Mouse (Mus musculus) T-helper 2 cell (primary cell): ENCODE data around the gene Ddr1.

Experiments used
- in situ Hi-C: fragments of 300-600 bp; cut with MboI, MseI; formaldehyde crosslinking; loops from one replicate; pipeline ENCODE4 v1.15.1; 2025; ENCODE audit warnings: high pct_unique_total_duplicates

Ddr1 gene

DNA sequence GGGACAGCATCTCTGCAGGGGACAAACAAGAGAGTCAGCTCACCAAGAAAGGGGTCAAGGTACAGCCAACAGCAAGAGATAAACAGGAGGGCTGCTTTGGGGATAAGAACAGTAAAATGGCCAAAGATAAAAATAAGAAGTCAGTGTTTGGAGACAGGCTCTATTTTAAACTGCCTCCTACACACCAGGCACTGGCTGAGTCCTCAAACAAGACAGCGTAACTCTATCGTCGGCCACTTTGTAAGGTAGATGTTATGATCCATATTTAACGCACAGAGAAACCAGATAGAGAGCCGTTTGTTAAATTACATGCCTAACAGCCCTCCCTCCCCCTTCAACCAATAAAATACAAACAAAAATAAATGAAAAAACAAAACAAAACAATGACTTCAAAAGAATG is 10.5 kb downstream of the Ddr1 start:
- in situ Hi-C loops, result no loop called here

DNA sequence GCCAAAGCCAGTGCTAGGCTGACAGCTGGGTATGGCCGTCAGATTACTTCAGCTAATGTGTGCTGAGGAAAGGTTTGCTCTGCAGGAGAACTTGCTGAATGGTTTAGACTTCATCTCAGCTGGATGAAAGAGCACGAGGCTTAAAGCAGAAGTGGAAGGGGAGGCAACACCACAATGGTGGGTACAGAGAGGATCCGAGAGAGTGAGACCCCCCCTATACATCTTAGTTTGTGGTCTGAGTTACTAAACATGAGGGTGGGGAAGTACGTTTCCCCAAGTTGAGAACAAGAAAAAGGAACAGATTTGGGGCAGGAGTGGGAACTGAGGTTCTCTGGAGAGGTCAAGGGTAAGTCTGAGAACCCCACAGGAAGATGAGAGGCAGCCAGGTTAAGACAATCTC is 12.1 kb downstream of the Ddr1 start:
- in situ Hi-C loops, result no loop called here

DNA sequence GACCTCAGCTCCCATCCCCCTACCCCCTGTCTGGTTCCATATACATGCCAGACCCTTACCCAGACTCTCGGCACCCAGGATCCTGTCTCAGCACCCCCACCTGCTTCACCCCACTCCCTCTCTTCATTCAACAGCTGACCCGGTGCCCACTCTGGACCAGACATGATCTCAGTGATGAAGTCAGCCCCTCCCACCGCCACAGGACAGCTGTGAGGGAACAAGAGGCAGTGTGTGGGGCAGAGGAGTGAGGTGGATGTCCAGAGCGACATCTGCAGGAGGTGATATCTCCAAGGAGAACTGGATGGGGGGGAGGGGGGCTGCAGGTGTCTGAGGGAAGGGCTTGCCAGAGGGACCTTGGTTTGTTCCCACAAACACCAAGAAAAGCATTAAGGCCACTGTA is 12.6 kb downstream of the Ddr1 start:
- in situ Hi-C loops, result no loop called here

- in situ Hi-C loops, result no loop called here
Measured at GRCm38 (mm10) chr17:35689936-35690645, 14.3 kb downstream of the Ddr1 start.

GRCm38 (mm10) chr17:35688347-35689175 is 15.9 kb downstream of the Ddr1 start:
- in situ Hi-C loops, result no loop called here

- in situ Hi-C loops, result no loop called here
Measured at GRCm38 (mm10) chr17:35685061-35685460, 19.4 kb downstream of the Ddr1 start.

DNA sequence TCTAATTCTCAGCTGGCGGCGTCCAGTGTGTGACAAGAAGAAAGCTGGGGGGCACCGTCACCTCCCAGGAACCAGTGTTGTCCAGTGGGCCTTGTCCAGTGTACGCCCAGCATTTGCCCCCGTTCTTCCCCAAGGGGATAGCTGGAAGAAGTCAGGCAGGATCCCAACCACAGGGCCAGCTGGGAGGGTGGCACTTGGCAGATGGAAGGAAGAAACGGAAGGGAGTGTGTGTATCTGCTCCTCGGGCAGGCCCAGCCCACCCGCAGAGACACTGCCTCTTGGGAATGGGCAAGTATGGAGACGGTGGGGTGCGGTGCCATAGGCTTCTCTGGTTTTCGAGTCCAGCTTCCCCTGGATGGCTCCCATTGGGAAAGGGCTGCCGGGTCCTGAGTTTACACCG is 22.4 kb downstream of the Ddr1 start:
- in situ Hi-C loops, result no loop called here

DNA sequence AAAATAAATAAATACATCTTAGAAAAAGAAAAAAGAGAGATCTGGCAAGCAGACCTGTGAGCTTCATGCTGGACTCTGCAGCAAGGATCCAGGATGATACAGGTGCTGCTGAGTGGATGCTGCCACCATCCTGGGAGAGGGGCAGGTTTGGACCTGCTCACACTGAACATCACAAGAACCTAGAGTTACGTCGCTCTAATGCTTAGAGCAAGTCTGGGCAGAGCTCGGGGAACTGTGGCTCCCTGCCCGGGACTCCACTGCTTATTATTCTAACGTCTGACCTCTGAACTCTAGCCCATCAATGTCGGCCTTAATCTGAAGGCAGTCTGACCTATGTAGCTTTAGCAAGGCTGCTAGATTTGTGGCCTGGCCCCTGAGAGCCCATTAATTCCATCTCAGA is 23.8 kb downstream of the Ddr1 start:
- in situ Hi-C loops, result no loop called here

DNA sequence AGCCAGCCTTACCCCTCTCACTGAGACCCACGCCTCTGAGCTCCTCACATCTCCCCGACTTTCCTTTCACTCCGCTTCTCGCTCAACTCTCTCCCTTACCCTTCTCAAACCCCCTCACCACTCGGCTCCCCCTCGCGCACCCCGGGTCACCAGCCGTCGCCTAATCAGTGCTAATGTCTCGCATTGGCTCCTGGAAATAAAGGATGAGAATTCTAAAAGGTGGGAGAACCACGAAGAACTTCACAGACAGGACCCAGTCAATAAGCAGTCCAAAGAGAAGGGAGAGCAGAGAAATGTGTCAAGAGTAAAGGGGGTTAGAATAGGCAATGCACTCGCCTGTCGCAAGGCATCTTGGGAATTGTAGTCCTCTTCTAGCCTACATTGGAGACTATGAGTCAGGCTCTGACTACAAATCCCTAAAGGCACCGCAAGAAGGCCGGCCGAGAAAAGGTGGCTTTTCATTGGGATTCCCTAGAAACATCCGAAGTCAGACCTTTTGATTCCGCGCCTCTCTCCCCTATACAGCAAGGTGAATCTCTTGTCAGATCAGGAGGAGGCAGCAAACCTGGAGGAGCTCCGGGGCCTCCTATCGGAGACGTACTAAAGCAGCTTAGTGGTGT is 30.9 kb downstream of the Ddr1 start, which contains the start of gene Gtf2h4:
TSS of gene Gtf2h4 (minus strand) at position 324 of the 620 bp plus-strand sequence.
- in situ Hi-C loops, result loop anchor here (5.0 kb wide), 1 partner anchor 34 kb away; no protein-coding TSS in a partner anchor

DNA sequence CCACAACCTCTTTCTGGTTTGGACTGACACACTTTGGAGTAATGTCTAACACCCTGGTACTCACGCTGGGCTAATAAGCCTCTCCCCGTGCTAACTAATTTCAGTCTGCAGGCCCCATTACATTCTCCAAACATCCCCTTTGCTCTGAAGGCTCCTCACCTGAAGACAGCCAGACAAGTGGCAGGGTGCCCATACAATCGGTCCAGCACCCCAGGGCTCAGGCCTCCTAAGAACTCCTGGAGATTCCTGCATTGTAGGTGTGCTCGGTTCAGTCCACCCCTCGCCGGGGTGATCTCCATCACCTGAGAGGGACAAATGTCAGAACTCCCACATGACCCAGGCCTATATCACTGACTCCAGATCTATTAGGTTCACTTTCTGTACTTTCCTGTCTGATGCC is 31.9 kb downstream of the Ddr1 start:
- in situ Hi-C loops, result loop anchor here (5.0 kb wide), 1 partner anchor 35 kb away; no protein-coding TSS in a partner anchor

DNA sequence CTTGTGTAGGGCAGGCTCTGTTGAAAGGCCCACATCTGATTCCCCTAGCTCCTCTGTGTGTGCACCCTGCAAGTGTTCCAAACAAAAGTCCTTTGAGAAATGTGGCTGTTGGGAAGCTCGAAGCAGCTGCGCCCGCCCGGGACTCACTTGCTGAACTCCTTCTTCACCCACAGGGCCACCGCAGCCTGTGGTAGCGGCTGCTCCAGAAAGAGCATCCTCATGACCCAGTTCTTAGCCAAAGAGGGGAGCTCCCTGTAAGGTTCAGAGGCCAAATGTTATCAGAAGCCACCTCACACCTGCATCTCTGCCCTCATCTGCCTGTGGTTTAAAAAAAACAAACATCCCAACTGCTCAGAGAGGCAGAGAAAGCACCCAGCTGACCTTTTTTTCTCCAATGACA is 32.6 kb downstream of the Ddr1 start:
- in situ Hi-C loops, result loop anchor here (5.0 kb wide), 1 partner anchor 35 kb away; no protein-coding TSS in a partner anchor

- in situ Hi-C loops, result loop anchor here (5.0 kb wide), 1 partner anchor 38 kb away; no protein-coding TSS in a partner anchor
Measured at GRCm38 (mm10) chr17:35669731-35670130, 34.7 kb downstream of the Ddr1 start.

- in situ Hi-C loops, result no loop called here
Measured at GRCm38 (mm10) chr17:35667334-35668065, 36.9 kb downstream of the Ddr1 start, which contains the start of gene Vars2. Gene Vars2, minus strand, starts transcription at chr17:35667592.

DNA sequence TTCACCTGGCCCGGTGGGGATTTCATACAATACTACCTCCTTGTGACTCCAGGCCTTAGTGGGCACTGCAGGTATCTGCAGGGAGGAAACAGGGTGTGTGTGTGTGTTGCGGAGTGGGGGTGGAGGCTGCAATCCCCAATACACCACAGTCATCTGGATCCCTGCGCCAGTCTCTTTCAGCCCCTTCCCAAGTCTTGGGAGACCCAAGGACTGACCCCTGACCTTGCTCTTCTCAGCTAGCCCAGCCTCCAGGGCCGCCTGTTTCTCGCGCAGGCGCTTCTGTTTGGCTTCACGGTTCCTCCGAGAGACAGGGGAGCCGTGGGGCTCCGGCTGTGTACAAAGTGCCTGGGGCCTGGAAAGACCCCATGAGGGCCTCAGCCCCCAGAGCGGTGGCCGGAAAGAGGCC is 37.6 kb downstream of the Ddr1 start:
- in situ Hi-C loops, result no loop called here

GRCm38 (mm10) chr17:35665957-35666515 is 38.4 kb downstream of the Ddr1 start:
- in situ Hi-C loops, result no loop called here

- in situ Hi-C loops, result no loop called here
Measured at GRCm38 (mm10) chr17:35653086-35653485, 51.3 kb downstream of the Ddr1 start.

DNA sequence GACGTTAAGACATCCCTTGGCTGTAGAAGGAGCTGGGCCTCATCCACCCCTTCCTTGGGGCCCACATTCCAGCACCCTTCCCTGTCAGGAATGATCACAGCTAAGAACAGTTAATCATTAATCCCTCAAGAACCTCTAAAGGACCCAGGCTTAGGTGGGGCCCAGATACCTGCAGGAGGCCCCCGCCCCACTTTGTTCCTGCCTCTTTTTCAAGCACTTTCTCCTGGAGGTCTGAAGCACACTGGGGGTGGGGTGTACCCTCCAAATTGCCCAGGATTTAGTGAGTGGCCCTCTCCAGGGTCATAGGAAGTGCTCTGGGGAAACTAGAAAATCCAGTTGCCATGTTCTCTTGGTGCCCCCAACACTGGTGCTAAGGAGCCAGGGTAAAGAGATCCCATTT is 55.0 kb downstream of the Ddr1 start:
- in situ Hi-C loops, result no loop called here

DNA sequence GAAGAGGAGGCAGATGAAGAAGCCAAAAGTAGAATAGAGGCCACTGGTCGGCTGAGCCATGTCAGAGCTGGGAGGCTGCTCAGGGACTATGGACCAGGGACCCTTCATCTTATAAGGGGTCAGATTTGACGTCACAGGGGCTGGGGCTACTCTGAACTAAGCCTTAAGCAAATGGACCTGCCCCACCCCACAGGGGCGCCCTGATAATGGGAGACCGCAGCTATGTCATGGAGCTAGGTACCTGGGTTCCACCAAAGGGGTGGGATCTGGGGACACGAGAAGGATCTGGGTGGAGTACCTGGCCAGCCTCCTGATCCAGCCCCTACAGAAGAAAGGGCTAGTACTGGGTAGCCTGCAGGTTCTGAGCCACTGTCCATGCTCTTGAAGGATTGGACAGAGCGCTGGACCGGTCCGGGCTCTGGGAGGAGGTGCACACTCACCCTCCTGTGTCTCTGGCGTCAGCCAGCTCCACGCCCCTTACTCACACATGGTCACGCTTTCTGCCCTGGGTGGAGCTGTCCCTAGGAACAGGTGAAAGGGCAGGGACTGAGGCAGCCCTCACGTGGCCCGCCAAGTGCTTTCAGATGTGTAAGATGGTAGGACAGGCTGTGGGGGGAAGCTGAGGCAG is 60.7 kb downstream of the Ddr1 start, which contains the start of gene Mucl3:
TSS of gene Mucl3 (minus strand) at position 87 of the 628 bp plus-strand sequence.
- in situ Hi-C loops, result no loop called here

GRCm38 (mm10) chr17:35639352-35639751 is 65.1 kb downstream of the Ddr1 start:
- in situ Hi-C loops, result loop anchor here (5.0 kb wide), 1 partner anchor 98 kb away; no protein-coding TSS in a partner anchor

- in situ Hi-C loops, result loop anchor here (5.0 kb wide), 1 partner anchor 99 kb away; no protein-coding TSS in a partner anchor
Measured at GRCm38 (mm10) chr17:35638475-35639190, 65.8 kb downstream of the Ddr1 start.
